Mouse (Mus musculus): ENCODE results near the gene E330021D16Rik.

Gene E330021D16Rik

DNA sequence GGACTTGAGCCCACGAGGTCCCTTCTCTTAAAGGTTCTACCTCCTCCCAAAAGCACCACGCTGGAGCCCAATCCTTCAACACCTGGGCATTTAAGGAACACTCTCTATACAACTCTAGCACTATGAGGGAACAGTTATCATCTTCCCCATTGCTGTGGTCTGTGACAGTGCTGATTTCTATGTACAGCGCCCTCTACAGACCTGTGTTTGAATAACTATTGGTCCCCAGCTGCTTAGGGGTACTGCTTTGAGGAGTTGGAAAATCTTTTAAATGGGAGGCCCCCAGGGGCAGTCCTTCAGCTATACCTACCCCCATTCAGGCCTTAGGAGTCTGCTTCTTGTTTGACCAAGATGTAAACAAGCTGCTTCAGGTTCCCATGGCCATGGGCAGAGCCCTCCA lies 5.7 kb upstream of the E330021D16Rik start:
- no peak for DNase-seq (ENCODE audit: low spot score)

DNA sequence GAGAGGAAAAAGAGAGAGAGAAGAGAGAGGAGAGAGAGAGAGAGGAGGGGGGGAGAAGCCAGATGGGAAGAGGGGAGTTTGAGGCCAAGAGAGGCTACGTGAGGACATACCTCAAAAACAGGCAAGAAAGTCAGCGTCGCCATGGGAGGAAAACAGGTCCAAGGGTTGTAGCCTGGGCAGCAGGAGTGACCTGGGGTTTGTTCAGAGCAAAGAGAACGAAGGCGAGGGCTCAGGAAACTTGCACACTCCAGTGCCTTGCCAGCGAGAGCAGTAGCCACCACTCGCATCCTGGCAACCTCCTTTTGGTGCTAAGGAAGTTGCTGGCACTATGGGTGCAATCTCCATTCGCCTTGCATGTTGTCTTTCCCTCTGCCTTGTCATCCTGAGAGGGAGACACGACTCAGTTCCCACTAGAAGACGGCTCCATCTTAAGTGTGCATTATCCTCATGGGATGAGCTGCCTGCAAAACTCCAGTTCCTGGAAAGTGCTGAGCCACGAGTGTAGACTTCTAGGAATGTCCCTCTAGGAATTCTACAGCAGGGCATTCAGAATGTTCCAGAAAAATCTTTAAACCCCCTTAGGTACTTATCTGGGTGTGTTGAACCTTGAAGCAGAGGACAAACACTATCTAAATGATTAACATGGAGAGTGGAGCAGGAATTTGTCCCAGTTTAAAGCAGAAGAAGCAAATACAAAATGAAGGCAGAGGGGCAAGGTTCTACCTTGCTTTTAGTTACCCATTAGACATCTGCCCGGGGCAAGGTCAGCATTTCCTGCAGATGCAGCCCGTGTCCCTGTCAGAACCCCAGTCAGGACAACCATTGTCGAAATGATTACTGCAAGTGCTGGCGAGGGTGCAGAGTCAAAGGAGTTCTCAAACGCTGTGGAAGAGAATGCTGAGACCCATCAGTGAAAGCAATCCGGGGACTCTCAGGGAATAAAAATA lies 3.8 kb upstream of the E330021D16Rik start:
- no peak for DNase-seq (ENCODE audit: low spot score)

DNA sequence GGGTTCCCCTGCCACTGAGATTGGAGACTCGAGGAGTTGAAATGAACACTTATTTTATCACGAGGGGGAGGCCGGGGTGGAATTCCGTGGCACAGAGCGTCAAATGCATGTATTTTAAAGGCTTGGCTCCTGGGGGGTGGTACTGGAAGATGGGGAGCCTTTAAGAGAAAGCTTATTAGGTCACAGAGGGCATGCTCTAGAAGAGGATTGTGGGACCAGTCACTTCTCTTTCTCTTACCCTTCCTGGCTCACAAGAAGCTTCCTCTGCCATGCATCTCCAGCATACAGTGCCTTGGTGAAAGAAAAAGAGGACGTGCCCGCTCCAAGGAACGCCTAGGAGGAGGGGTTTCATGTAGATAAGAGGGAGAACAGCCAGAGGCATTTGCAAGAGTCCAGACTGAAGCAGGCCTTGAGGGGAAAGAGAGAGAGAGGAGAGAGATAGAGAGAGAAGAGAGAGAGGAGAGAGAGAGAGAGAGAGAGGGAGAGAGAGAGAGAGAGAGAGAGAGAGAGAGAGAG lies 3.0 kb upstream of the E330021D16Rik start:
- no peak for DNase-seq (ENCODE audit: low spot score)

DNA sequence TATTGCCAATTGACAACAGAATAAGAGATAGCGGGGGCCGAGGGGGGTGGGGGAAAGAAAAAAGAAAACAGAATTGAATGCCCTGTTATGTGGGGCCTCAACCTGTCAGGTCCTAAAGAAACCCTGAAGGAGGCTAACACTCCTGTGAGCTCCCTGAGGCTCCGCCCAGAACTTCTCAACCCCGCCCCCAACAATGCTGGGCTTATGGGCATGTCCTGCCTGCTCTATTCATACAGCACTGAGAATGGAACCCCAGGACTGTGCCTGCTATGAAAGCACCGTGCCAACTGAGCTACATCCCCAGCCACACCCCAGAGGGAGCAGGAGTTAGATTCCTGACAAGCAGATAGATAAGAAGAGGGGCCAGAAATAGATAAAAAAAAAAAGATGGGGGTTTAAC lies 2.5 kb upstream of the E330021D16Rik start:
- DNase-seq (ENCODE audit: low spot score): no peak

DNA sequence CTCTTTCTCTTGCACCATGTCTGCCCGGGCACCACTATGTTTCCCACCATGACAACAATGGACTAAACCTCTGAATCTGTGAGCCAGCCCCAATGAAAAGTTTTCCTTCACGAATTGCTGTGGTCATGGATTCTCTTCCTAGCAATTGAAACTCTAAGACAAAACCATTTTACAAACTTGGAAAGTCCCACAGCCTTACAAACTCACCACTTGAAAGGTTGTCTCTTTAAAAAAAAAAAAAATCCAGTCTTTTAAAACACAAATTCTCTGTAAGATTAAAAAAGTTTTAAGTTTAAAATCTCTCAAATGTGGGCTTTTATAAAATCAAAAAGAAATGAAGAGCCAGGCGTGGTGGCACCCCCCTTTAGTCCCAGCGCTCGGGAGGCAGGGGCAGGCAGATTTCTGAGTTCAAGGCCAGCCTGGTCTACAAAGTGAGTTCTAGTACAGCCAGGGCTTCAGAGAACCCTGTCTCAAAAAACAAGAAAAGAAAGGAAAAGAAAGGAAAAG lies 1.5 kb downstream of the E330021D16Rik start:
- DNase-seq (ENCODE audit: low spot score): no peak

DNA sequence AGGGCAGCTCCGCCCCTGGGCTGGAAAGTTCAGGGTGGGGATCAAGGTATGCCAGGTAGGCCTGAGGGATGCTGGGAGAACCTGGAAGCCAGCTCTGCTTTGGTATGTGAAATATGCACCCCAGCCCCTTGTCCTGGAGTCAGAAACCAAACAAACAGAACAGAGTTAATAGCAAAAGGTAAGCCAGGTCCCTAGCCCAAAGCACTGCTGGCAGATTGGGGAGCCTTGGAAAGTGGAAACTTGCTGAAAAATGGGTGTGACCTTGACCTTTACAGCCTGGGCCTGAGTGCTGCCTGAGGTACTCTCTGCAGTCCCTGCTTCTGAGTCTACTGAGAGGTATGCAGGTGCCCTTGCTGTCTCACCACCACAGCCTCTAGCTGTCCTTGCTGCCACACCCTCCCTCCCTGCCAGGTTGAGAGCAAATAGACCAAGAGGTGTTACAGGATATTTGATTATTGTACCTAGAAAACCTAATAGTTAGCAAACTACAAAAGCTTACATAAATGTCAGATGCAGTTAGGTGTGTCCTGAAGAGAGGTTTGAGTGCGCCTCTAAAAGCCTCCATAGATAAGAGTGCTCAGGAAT lies 7.7 kb downstream of the E330021D16Rik start:
- DNase-seq (ENCODE audit: low spot score): no peak

DNA sequence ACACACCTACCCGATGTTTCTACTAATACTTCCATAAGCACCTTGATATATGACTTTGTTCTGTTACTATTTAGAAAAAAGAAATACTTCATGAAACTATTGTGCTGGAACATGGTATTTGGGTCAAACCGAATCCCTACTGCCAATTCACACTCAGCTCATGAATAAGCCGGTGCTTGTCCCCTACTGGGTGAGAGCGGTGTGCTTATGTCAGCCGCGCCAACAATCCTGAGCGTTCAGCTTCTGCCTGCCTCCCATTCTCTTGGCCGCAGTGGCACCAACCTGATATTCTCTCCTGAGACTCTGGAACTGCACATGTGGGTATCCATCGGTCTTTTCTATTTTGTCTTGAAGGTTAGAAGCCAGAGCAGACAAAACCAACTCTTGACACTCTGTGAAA lies 18.5 kb downstream of the E330021D16Rik start:
- no peak for DNase-seq (ENCODE audit: low spot score)

DNA sequence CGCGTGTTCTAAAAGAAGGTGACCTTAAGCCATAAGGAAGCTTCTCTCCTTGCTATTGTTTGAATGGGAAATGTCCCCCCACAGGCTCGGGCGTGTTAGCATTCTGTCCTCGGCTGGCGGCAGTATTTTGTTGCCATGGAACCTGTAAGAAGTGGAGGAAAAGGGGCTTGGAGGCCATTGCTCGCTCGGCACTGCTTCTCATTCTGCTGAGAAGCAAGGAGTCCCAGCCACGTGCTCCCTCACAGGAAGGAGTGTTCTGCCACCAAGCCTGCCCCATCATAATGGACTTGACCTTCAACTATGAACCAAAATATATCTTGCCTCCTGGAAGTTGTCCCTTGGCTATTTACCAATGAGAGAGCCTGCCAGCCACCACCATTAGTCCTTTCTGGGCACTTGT lies 25.1 kb downstream of the E330021D16Rik start:
- DNase-seq (ENCODE audit: low spot score): no peak

DNA sequence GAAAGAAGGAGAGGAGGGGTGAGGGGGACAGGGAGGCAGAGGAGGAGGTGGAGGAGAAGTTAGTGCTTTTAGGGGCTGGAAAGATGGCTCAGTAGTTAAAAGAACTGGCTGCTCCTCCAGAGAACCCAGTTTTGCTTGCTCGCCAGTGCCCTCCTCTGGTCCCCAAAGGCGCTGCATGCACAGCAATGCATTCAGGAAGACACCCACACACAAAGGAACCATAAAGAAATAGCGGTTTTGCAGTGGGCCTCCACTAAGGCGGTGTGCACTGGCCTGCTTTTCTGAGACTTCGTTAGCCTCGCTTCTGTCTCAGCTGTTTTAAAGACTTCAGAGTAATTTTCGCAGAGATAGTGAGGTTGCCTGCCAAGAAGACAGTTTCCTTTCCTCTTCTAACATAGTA lies 30.1 kb downstream of the E330021D16Rik start:
- DNase-seq (ENCODE audit: low spot score): no peak

DNA sequence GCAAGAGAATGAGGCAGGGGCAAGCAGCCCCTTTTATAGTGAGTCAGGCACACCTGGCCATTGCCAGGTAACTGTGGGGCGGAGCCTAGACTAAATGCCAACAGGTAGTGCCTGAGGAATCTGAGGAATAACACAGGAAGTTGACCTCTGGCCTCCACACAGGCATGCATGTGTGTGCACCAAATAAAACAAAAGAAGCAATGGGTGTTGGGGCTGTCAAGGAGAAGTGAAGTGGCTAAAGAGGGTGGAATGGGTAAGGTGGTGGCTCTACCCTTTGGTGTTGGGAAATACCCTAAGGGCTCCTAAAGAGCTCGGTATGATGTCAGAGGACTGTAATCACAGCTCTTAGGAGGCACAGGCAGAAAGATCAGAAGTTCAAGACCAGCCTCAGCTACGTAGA lies 32.2 kb downstream of the E330021D16Rik start:
- no peak for DNase-seq (ENCODE audit: low spot score)

DNA sequence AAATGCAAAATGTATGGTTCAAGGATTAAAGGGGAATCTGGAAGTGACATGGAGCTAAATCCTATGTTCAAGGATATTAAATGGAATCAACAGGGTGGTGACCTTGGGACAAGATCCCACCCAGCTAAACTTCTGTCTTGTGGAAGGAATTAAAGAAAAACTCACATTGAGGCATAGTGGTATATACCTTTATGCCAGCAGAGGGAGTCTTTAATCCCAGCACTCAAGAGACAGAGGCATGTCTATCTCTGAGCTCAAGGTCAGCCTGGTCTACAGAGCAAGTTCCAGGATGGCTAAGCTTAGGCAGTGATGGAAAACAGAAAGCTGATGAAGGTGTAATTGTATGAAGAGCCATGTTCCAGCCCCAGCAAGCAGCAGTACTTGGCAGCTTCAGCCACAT lies 39.3 kb downstream of the E330021D16Rik start:
- DNase-seq (ENCODE audit: low spot score): no peak

DNA sequence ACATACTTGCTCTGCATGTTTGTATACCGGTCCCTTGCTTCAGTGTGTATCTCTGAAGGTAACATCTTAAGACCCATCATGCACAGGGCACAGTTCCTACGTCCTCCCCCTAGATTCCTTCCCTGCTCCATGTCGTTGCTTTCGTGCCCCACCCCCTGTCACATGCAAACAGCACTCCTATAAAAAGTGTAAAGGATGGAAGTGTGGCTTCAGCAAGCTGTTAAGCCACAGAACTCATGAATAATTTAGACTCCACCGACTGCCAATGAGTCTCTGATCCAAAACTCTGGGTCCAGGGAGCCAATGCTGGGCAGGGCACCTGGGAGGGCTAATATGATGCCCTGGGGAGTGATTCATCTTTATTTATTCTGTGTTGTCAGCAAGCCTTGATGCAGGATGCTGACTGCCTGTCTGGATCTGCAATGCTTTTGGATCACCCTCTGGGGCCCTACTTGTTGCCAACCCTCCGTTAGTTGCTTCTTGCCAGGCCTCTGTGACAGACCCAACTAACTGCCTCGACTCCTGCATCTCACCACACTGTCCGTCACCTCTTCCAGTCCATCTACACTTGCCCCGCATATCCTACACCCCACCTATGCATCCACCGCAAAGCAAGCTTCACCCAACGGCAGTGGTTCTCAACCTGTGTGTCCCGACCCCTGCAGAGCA lies 50.8 kb downstream of the E330021D16Rik start:
- no peak for DNase-seq (ENCODE audit: low spot score)

DNA sequence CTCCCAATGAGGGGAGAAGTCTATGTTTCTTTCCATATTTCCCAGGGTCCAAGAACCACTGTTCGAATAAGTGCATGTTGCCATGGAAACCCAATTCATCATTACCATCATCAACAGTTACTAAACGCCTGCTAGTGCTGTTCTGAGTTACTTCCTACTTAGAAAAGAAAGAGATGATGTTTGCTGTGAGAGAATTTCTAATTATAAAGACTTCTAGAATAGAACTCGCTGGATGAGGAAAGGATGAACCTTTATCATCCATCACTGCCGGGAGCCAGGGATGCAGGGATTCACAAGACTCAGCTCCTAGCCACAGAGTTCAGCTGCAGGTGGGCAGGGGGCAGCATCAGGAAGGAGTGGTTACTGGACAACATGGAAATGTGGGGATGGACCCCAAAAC lies 51.4 kb downstream of the E330021D16Rik start:
- DNase-seq (ENCODE audit: low spot score): no peak

DNA sequence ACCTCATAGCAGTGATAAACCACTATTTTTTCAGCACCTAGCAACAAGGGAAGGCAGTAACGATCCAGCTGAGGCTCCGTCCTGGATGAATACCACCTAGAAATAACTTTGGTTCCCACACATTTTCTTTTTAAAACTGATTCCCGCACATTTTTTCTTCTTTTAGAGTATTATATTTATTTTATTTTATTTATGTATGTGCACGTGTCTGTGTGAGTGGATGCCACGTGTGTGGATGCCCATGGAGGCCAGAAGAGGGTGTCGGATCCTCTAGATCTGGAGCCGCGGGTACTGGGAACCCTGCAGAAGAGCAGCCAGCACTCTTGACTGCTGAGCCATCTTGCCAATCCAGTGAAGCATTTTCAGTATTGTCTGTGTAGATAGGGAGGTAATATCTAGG lies 52.1 kb downstream of the E330021D16Rik start:
- DNase-seq (ENCODE audit: low spot score): no peak

DNA sequence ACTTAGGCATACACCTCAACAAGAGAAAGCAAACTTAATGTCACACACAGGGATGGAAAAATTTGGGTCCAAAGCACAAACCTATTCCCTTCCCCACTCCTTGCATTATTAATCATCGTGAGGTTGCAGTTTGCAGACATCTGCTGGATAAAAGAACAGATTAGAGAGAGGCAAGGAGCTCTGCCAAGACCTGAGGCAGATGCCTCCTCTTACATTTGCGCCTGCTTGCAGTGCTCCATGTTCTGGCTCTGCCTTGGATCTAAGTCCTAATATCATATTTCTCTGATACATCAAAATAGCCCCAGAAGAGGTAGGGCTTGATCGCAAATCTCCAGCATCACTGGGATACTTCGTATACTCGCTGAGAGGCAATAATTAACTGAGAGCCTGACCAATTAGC lies 56.9 kb downstream of the E330021D16Rik start:
- no peak for DNase-seq (ENCODE audit: low spot score)

DNA sequence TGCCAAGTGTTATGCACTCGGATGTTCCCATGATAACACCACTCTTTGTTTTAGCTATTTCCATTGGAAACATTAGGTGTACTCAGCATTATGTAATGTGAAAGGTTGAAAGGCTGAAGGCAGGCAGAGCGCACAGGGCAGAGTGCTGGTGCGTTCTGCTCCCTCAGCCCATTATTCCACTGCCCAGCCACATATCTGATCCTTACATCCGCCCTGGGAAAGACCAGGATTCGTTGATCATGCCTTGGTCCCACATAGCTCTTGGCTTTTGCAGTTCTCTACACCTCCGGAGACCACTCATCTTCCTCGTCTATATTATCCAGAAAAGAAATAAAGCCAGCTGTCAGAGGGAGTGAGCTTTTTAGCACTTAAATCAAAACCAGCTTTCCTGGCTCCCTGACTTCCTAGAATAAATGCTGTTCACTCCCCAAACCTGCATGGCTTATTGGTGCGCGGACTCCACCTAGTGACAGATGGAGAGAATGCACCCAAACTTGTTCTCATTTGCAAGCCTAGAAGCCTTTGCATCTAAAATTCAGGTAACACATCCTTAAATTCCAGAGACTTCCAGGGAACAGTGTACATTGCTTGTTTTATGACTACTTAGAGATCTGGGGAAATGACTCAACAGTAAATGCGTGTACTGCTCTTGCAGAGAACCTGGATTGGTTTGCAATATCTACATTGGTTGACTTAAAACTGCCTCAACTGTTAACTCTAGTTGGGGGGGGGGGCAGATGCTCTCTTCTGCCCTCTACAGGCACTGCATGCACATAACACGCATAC lies 61.8 kb downstream of the E330021D16Rik start:
- DNase-seq (ENCODE audit: low spot score): peak; percentile 71
